In the genomic region with DNA sequence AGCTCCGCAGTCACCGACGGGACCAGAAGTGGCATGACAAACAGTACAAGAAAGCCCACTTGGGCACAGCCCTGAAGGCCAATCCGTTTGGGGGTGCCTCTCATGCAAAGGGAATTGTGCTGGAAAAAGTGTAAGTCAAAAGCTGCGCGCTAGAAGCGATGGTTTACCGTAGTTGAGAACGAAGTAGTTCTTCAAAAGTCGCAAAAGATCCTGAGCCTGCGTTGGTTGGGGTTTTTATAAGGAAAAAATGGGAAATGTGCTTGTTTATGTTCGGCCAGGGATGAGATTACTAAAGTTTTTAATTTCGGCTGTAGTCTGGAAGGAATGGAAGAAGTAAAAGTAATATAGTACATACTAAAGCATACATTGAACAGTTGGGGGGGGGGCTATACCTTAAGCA, we compare ENCODE assay signal across 10 mouse cellular contexts. TPM values are rescaled to one million over a fixed set of nuclear protein-coding genes. Genes with fewer than 3 reads are reported as not detected.
DNase-seq lines count a peak whose midpoint lies in the region; ATAC-seq lines count a peak whose summit lies in the region.
"Not testable (repeated sequence)": the region's sequence is repeated elsewhere in the genome, so short reads cannot be mapped to it uniquely, and the experiment has no call there.
"Had no signal": no experiment of that assay in that cellular context is flagged by ENCODE, and none has a peak within 500 bp of the region (broad histone marks: within the 10 kb centered on the region; RNA-seq: fewer than 3 reads in every experiment).

No protein-coding gene starts in this region.

- peak overlapping the region; percentile 94 for H3K4me3 ChIP-seq in brown adipose tissue, adult 24 weeks (ENCODE audit: insufficient read depth, low read depth, low read length)
- H3K4me3 ChIP-seq in forebrain, embryonic 11.5 days (ENCODE audit: low read depth, low read length), result peak overlapping the region; percentile 90
- H3K4me3 ChIP-seq in heart, embryonic 15.5 days, result peak overlapping the region; percentile 96
- peak overlapping the region; percentile 81 for H3K4me3 ChIP-seq in intestine, embryonic 16.5 days (ENCODE audit: low read length)
- H3K4me3 ChIP-seq in limb, embryonic 15.5 days, result peak overlapping the region; percentile 93
- peak overlapping the region; percentile 78 for H3K4me3 ChIP-seq in macrophage (ENCODE audit: inconsistent target)
- H3K4me3 ChIP-seq in neural tube, embryonic 13.5 days, result peak overlapping the region; percentile 83

- not testable (repeated sequence) for ATAC-seq in forebrain, embryonic 11.5 days (replicated peaks; ENCODE audit: low FRiP score); heart, embryonic 15.5 days (replicated peaks; ENCODE audit: insufficient number of reproducible peaks, insufficient read depth, low FRiP score, low read depth); intestine, embryonic 16.5 days; limb, embryonic 15.5 days (ENCODE audit: insufficient number of reproducible peaks, low FRiP score, low TSS enrichment, low read depth)
- peak; percentile 16 for ATAC-seq in neural tube, embryonic 13.5 days (ENCODE audit: low read depth)

- not testable (repeated sequence) for H3K9me3 ChIP-seq in forebrain, embryonic 11.5 days (ENCODE audit: control insufficient read depth, low read length); heart, embryonic 15.5 days (replicated peaks); intestine, embryonic 16.5 days (ENCODE audit: control insufficient read depth, low read length); limb, embryonic 15.5 days; neural tube, embryonic 13.5 days

- WGBS in forebrain, embryonic 11.5 days, result 1% methylated on average over 13 of the region's 13 CpGs
- under 1% methylated on average over 13 of the region's 13 CpGs for WGBS in heart, embryonic 15.5 days
- WGBS in intestine, embryonic 16.5 days, result under 1% methylated on average over 13 of the region's 13 CpGs
- WGBS in limb, embryonic 15.5 days, result under 1% methylated on average over 13 of the region's 13 CpGs
- 0% methylated on average over 10 of the region's 13 CpGs for WGBS in macrophage (ENCODE audit: missing documents)
- 2% methylated on average over 13 of the region's 13 CpGs for WGBS in neural tube, embryonic 13.5 days

- peaks cover 15% of the 10 kb centered on the region for H3K36me3 ChIP-seq in forebrain, embryonic 11.5 days (ENCODE audit: control insufficient read depth, insufficient read depth, low read length)
- peaks cover 26% of the 10 kb centered on the region for H3K36me3 ChIP-seq in heart, embryonic 15.5 days
- not testable (repeated sequence) for H3K36me3 ChIP-seq in intestine, embryonic 16.5 days (ENCODE audit: control insufficient read depth, insufficient read depth, low read length)
- H3K36me3 ChIP-seq in limb, embryonic 15.5 days, result peaks cover 32% of the 10 kb centered on the region
- H3K36me3 ChIP-seq in macrophage (ENCODE audit: inconsistent target), result peaks cover 11% of the 10 kb centered on the region; the same call in 1 of the 2 replicates
- H3K36me3 ChIP-seq in neural tube, embryonic 13.5 days, result peaks cover 38% of the 10 kb centered on the region

- H3K27ac ChIP-seq in brown adipose tissue, adult 24 weeks (replicated peaks; ENCODE audit: low read depth, low read length); forebrain, embryonic 11.5 days (ENCODE audit: low read depth, low read length): not testable (repeated sequence)
- peak overlapping the region; percentile 84 for H3K27ac ChIP-seq in heart, embryonic 15.5 days
- peak overlapping the region; percentile 84; the same call in 1 of the 2 replicates for H3K27ac ChIP-seq in intestine, embryonic 16.5 days (ENCODE audit: low read length)
- peak overlapping the region; percentile 85 for H3K27ac ChIP-seq in limb, embryonic 15.5 days
- H3K27ac ChIP-seq in macrophage, result peak overlapping the region; percentile 76
- peak overlapping the region; percentile 86 for H3K27ac ChIP-seq in neural tube, embryonic 13.5 days (replicated peaks)

- H3K4me1 ChIP-seq in brown adipose tissue, adult 24 weeks (ENCODE audit: control insufficient read depth, insufficient read depth, insufficient read length, low read length); forebrain, embryonic 11.5 days (replicated peaks; ENCODE audit: control insufficient read depth, insufficient read depth, low read length); heart, embryonic 15.5 days (replicated peaks); intestine, embryonic 16.5 days (ENCODE audit: control insufficient read depth, insufficient read depth, low read length); limb, embryonic 15.5 days; neural tube, embryonic 13.5 days (replicated peaks): not testable (repeated sequence)

- H3K27me3 ChIP-seq in forebrain, embryonic 11.5 days (ENCODE audit: control insufficient read depth, insufficient read depth, low read length); heart, embryonic 15.5 days; intestine, embryonic 16.5 days (replicated peaks; ENCODE audit: control insufficient read depth, insufficient read depth, low read length); limb, embryonic 15.5 days; neural tube, embryonic 13.5 days: not testable (repeated sequence)

- H3K9ac ChIP-seq in forebrain, embryonic 11.5 days (ENCODE audit: low read length), result peak overlapping the region; percentile 98
- H3K9ac ChIP-seq in heart, embryonic 15.5 days, result peak overlapping the region; percentile 98
- H3K9ac ChIP-seq in intestine, embryonic 16.5 days (ENCODE audit: low read depth, low read length), result peak overlapping the region; percentile 98
- peak overlapping the region; percentile 88 for H3K9ac ChIP-seq in limb, embryonic 15.5 days
- H3K9ac ChIP-seq in neural tube, embryonic 13.5 days, result peak overlapping the region; percentile 94

- H3K4me2 ChIP-seq in forebrain, embryonic 11.5 days (ENCODE audit: low read depth, low read length, severe bottlenecking), result peak overlapping the region; percentile 66
- H3K4me2 ChIP-seq in heart, embryonic 15.5 days, result peak overlapping the region; percentile 67
- H3K4me2 ChIP-seq in intestine, embryonic 16.5 days (ENCODE audit: low read depth, low read length), result peak overlapping the region; percentile 60
- H3K4me2 ChIP-seq in limb, embryonic 15.5 days, result peak overlapping the region; percentile 56
- peak overlapping the region; percentile 83 for H3K4me2 ChIP-seq in neural tube, embryonic 13.5 days

- peak; percentile 49 for DNase-seq in 416B (ENCODE audit: low read depth)
- not testable (repeated sequence) for DNase-seq in forebrain, embryonic 11.5 days (ENCODE audit: low spot score)

- H3K79me2 ChIP-seq in macrophage (ENCODE audit: inconsistent target), result peaks cover 13% of the 10 kb centered on the region

RNA-seq across cellular contexts. Expression of a gene that starts 0.9 kb away (rescaled TPM):
- polyA plus RNA-seq in brown adipose tissue, adult 24 weeks (2012; ENCODE audit: insufficient read depth, insufficient read length, missing spikeins), result 245 and 312 TPM in 2 replicates
- 184 and 225 TPM in 2 replicates for polyA plus RNA-seq in forebrain, embryonic 11.5 days (2014; fragmentation: Nextera tagmentation; extraction: Ambion mirVana)
- 97.2 and 135 TPM in 2 replicates for polyA plus RNA-seq in heart, embryonic 15.5 days (2015; fragmentation: Nextera tagmentation; extraction: Ambion mirVana)
- polyA plus RNA-seq in intestine, embryonic 16.5 days (2015; fragmentation: Nextera tagmentation; extraction: Ambion mirVana), result 163 and 165 TPM in 2 replicates
- 171 and 226 TPM in 2 replicates for polyA plus RNA-seq in limb, embryonic 15.5 days (2015; fragmentation: Nextera tagmentation; extraction: Ambion mirVana)
- total RNA-seq in macrophage (2018; cell fraction: chromatin; rRNA removed), result 100 to 1,000 TPM in 1 of 26 experiments, 10 to 100 TPM in 25; 17.9 to 124 (median 37.3) TPM
- total RNA-seq in macrophage (2018; cell fraction: cytosol; rRNA removed), result 1,000 to 10,000 TPM in 7 of 26 experiments, 100 to 1,000 TPM in 19; 502 to 1,794 (median 783) TPM
- total RNA-seq in macrophage (2018; cell fraction: nucleus; rRNA removed), result 100 to 1,000 TPM in 21 of 26 experiments, 10 to 100 TPM in 5; 74.6 to 222 (median 131) TPM
- polyA plus RNA-seq in macrophage (2018), result 393 to 651 TPM (median 643 TPM) in 3 replicates
- polyA plus RNA-seq in neural tube, embryonic 13.5 days (2015; fragmentation: Nextera tagmentation; extraction: Ambion mirVana), result 136 and 154 TPM in 2 replicates

RNA-seq across cellular contexts. Expression of a gene that starts 18.5 kb away (rescaled TPM):
- polyA plus RNA-seq in brown adipose tissue, adult 24 weeks (2012; ENCODE audit: insufficient read depth, insufficient read length, missing spikeins), result not detected in 2 replicates
- polyA plus RNA-seq in forebrain, embryonic 11.5 days (2014; fragmentation: Nextera tagmentation; extraction: Ambion mirVana), result 0.45 and 1.3 TPM in 2 replicates
- polyA plus RNA-seq in heart, embryonic 15.5 days (2015; fragmentation: Nextera tagmentation; extraction: Ambion mirVana), result 0.53 and 0.92 TPM in 2 replicates
- polyA plus RNA-seq in intestine, embryonic 16.5 days (2015; fragmentation: Nextera tagmentation; extraction: Ambion mirVana), result not detected in 2 replicates
- polyA plus RNA-seq in limb, embryonic 15.5 days (2015; fragmentation: Nextera tagmentation; extraction: Ambion mirVana), result 0.34 TPM in 1 of 2 replicates, not detected in the other
- not detected for total RNA-seq in macrophage (2018; cell fraction: chromatin; rRNA removed)
- under 1 TPM in 1 of 26 experiments, not detected in 25; 0.14 TPM for total RNA-seq in macrophage (2018; cell fraction: cytosol; rRNA removed)
- not detected for total RNA-seq in macrophage (2018; cell fraction: nucleus; rRNA removed)
- not detected in 3 replicates for polyA plus RNA-seq in macrophage (2018)
- polyA plus RNA-seq in neural tube, embryonic 13.5 days (2015; fragmentation: Nextera tagmentation; extraction: Ambion mirVana), result 1.3 and 1.4 TPM in 2 replicates
- total RNA-seq: adrenal gland, postnatal 36 days; gastrocnemius, postnatal 36 days had no signal
